Mouse (Mus musculus) heart, postnatal 4 days (tissue): ENCODE results near the gene Dph2. TPM values are rescaled to one million over a fixed set of nuclear protein-coding genes. Genes with fewer than 3 reads are reported as not detected.

Source experiments
- DNase-seq: peaks from one replicate; pipeline ENCODE4 v3.0.0; 2021
- total RNA-seq, 2 experiments: library from RNA; stranded (reverse); gene quantifications; 2 replicates each; pipeline ENCODE4 v1.2.3; 2021

The Dph2 gene
- total RNA-seq = 1 to 10 TPM; 4.1 to 5.1 TPM

GRCm38 (mm10) chr4:117891738-117892161 lies at the start of gene Dph2:
TSS of gene Dph2 (minus strand) at chr4:117892032.
- peak; percentile 78 for DNase-seq

GRCm38 (mm10) chr4:117936964-117937363 lies 45.1 kb upstream of the Dph2 start:
- DNase-seq = no peak

- DNase-seq = no peak
Observed at GRCm38 (mm10) chr4:117934081-117934480, 42.2 kb upstream of the Dph2 start.

- DNase-seq = no peak
Observed at GRCm38 (mm10) chr4:117933248-117933647, 41.4 kb upstream of the Dph2 start.

- DNase-seq = peak; percentile 33
Observed at GRCm38 (mm10) chr4:117929391-117929881, 37.6 kb upstream of the Dph2 start, which contains the start of gene Artn. TSS of gene Artn (minus strand) at chr4:117929763.

- peak; percentile 70 for DNase-seq
Observed at GRCm38 (mm10) chr4:117928699-117929241, 36.9 kb upstream of the Dph2 start.

- DNase-seq = peak; percentile 40
Observed at GRCm38 (mm10) chr4:117928234-117928633, 36.4 kb upstream of the Dph2 start.

GRCm38 (mm10) chr4:117926545-117927482 lies 35.0 kb upstream of the Dph2 start:
- DNase-seq = peak; percentile 55

- DNase-seq = no peak
Observed at GRCm38 (mm10) chr4:117924916-117925315, 33.1 kb upstream of the Dph2 start.

GRCm38 (mm10) chr4:117923450-117923849 lies 31.6 kb upstream of the Dph2 start:
- DNase-seq = no peak

GRCm38 (mm10) chr4:117921358-117921757 lies 29.5 kb upstream of the Dph2 start:
- DNase-seq = no peak

GRCm38 (mm10) chr4:117918762-117919161 lies 26.9 kb upstream of the Dph2 start:
- no peak for DNase-seq

- DNase-seq = peak; percentile 57
Observed at GRCm38 (mm10) chr4:117918261-117918660, 26.4 kb upstream of the Dph2 start.

GRCm38 (mm10) chr4:117917847-117918246 lies 26.0 kb upstream of the Dph2 start:
- DNase-seq = no peak

- no peak for DNase-seq
Observed at GRCm38 (mm10) chr4:117917402-117917801, 25.6 kb upstream of the Dph2 start.

GRCm38 (mm10) chr4:117916386-117916785 lies 24.6 kb upstream of the Dph2 start:
- no peak for DNase-seq

GRCm38 (mm10) chr4:117915489-117916105 lies 23.8 kb upstream of the Dph2 start:
- no peak for DNase-seq

GRCm38 (mm10) chr4:117914591-117915442 lies 23.0 kb upstream of the Dph2 start, which contains the start of gene Ipo13:
TSS of gene Ipo13 (minus strand) at chr4:117914999.
- peak; percentile 92 for DNase-seq

GRCm38 (mm10) chr4:117914031-117914430 lies 22.2 kb upstream of the Dph2 start:
- DNase-seq = no peak

GRCm38 (mm10) chr4:117913421-117913820 lies 21.6 kb upstream of the Dph2 start:
- DNase-seq = peak; percentile 52

- DNase-seq = no peak
Observed at GRCm38 (mm10) chr4:117912685-117913273, 20.9 kb upstream of the Dph2 start.
